Comparison of ENCODE assay signal across 8 mouse cellular contexts in the genomic region with DNA sequence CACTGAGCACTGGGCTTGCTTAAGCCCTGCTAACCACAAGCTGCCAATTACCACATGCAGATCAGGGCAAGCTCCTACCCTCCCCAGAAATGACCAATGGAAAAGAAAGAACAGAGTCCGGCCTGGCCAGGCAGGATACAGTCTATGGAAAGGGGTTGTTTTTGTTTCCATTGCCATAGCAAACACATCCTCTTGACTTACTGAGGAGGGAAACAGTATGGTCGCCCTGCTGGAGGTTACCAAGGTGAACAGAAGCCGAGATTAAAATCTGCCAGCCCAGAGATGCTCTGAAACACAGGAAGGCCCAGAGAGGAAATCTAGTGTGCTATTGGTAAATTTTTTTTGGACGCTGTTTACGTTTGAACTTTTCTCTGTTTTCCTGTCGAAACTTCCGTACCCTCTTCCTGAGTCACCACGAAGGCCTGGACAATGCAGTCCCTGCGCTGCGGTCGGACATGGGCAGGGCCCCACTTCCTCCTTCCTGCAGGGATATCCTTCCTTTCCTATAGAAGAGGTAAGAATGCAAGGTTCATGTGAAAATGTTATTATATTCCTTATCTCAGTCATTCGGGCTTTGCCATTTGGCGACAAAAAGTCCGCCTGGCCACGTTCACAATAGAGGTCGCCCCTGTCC. TPM values are rescaled to one million over a fixed set of nuclear protein-coding genes. Genes with fewer than 3 reads are reported as not detected.
DNase-seq lines count a peak whose midpoint lies in the region; ATAC-seq and TF ChIP-seq lines count a peak whose summit lies in the region.

No protein-coding gene starts in this region.

- H3K36me3 ChIP-seq in kidney, embryonic 14.5 days (ENCODE audit: control insufficient read depth, insufficient read depth, low read length), result no peaks in the 10 kb centered on the region
- H3K36me3 ChIP-seq in hindbrain, embryonic 12.5 days, result no peaks in the 10 kb centered on the region

- H3K9ac ChIP-seq in kidney, embryonic 14.5 days (ENCODE audit: low read depth, low read length), result no peak overlapping the region
- no peak overlapping the region for H3K9ac ChIP-seq in hindbrain, embryonic 12.5 days

- no peak for TF ChIP-seq CTCF in layer of hippocampus, adult 2 months (conservative IDR thresholded peaks at IDR 0.05)

- H3K27ac ChIP-seq in layer of hippocampus, adult 2 months, result peak overlapping the region; percentile 52; the same call in 1 of the 2 replicates
- H3K27ac ChIP-seq in kidney, embryonic 14.5 days (ENCODE audit: low read depth, low read length), result peak overlapping the region; percentile 47; the same call in 1 of the 2 replicates
- H3K27ac ChIP-seq in hindbrain, embryonic 12.5 days, result no peak overlapping the region

- no peak overlapping the region for H3K4me2 ChIP-seq in kidney, embryonic 14.5 days (replicated peaks; ENCODE audit: low read depth, low read length)
- no peak overlapping the region for H3K4me2 ChIP-seq in hindbrain, embryonic 12.5 days (replicated peaks)

- WGBS in kidney, embryonic 14.5 days, result 71% methylated on average over 16 of the region's 16 CpGs
- WGBS in hindbrain, embryonic 12.5 days, result 83% methylated on average over 16 of the region's 16 CpGs

- ATAC-seq in kidney, embryonic 14.5 days (ENCODE audit: low FRiP score, low TSS enrichment), result peak; percentile 59; the same call in 1 of the 2 replicates
- ATAC-seq in hindbrain, embryonic 12.5 days (ENCODE audit: low FRiP score), result no peak

- no peaks in the 10 kb centered on the region for H3K9me3 ChIP-seq in kidney, embryonic 14.5 days (ENCODE audit: control insufficient read depth, low read length)
- peaks cover 3% of the 10 kb centered on the region; the same call in 1 of the 2 replicates for H3K9me3 ChIP-seq in hindbrain, embryonic 12.5 days (replicated peaks)

- no peaks in the 10 kb centered on the region for H3K27me3 ChIP-seq in kidney, embryonic 14.5 days (ENCODE audit: control insufficient read depth, insufficient read depth, low read length)
- H3K27me3 ChIP-seq in hindbrain, embryonic 12.5 days, result no peaks in the 10 kb centered on the region

- DNase-seq in layer of hippocampus, adult 2 months (ENCODE audit: low spot score in 2 of 2), result no peak
- DNase-seq in layer of hippocampus, adult 9-10 months (ENCODE audit: low spot score), result no peak
- DNase-seq in heart, adult 18-20 months, result peak; percentile 80 to 93
- peak; percentile 62 for DNase-seq in lung, postnatal 14 days
- peak; percentile 20 for DNase-seq in yolk sac, embryonic 10.5 days (ENCODE audit: low spot score)
- no peak for DNase-seq in left cerebral cortex, postnatal 14 days (ENCODE audit: low spot score in 2 of 2)

- H3K4me1 ChIP-seq in kidney, embryonic 14.5 days (ENCODE audit: control insufficient read depth, insufficient read depth, low read length), result 0 out of 2 replicates have a peak, but pooled peaks cover 4% of the 10 kb centered on the region
- H3K4me1 ChIP-seq in hindbrain, embryonic 12.5 days, result no peaks in the 10 kb centered on the region

- intact Hi-C loops in left cerebral cortex, postnatal 14 days (cut with DNase I), result no loop called here

- H3K4me3 ChIP-seq in layer of hippocampus, adult 2 months, result no peak overlapping the region
- no peak overlapping the region for H3K4me3 ChIP-seq in kidney, embryonic 14.5 days (ENCODE audit: low read length)
- no peak overlapping the region for H3K4me3 ChIP-seq in hindbrain, embryonic 12.5 days

RNA-seq across cellular contexts. Expression of a gene that starts 25.0 kb away (rescaled TPM):
- 1 to 10 TPM; 8.9 to 9.7 TPM for total RNA-seq in layer of hippocampus, adult 2 months (2021)
- total RNA-seq in heart, adult 18-20 months (2021), result 10 to 100 TPM; 27.9 to 29.5 TPM
- polyA plus RNA-seq in kidney, embryonic 14.5 days (2014; fragmentation: Nextera tagmentation; extraction: Ambion mirVana), result 43.4 and 49.1 TPM in 2 replicates
- 10 to 100 TPM; 15.2 to 16.1 TPM for total RNA-seq in left cerebral cortex, postnatal 14 days (2021)
- 20.9 and 23.6 TPM in 2 replicates for polyA plus RNA-seq in hindbrain, embryonic 12.5 days (2016; fragmentation: Nextera tagmentation; extraction: Ambion mirVana)

Comparison
In these comparisons a context has a peak if more than half of its experiments do, and no peak if none do; other contexts are left out.
1. DNase-seq: peak in heart, adult 18-20 months (2 of 2), lung, postnatal 14 days (single experiment) and yolk sac, embryonic 10.5 days (single experiment); none in layer of hippocampus, adult 2 months (0 of 2), layer of hippocampus, adult 9-10 months (single experiment) and left cerebral cortex, postnatal 14 days (0 of 2).